Mouse (Mus musculus) stomach, postnatal 0 days (tissue): ENCODE data around the gene Tex2.

Experiments used
- CTCF ChIP-seq: IDR thresholded peaks from 2 replicates; pipeline ENCODE4 v1.5.1; 2016; ENCODE audit warnings: antibody characterized with exemption, low read depth, mild to moderate bottlenecking, moderate library complexity
- EP300 ChIP-seq: optimal IDR thresholded peaks from 2 replicates; pipeline ENCODE3; 2016; ENCODE audit warnings: antibody characterized with exemption

DNA sequence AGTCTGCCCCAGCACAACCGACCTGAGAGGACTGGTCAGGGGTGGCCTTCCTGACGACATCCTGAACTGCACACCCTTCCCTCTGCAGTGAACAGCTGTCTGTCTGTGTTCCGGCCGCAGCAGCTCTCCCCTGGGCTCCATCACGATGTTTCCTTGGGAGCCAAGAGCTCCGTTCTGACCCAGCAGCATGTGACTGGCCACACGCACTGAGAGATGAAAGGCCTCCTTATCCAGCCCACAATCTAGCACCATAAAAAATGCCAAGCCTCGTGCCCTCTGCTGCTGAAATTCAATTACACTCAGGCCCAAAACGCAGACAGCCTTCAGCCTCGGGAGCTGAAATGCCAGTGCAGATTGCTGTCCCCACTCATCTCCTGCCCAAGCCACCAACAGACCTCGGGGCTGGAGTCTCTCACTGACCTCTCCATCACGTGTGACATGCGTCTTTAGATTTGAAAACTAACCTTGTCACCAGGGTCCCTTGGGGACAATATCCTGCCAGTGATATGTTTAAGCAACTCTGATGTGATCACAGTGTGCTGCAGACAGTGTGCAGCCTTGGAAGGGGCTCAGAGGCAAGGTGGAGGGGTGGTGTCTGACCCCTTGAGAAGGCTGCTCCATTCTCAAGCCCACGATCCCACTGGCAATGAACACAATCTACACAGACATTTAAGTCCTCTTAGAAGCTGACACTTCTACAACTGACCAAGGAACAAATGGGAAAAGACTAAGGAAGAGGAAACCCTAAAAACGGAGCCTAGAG is 41.0 kb downstream of the Tex2 start:
- TF ChIP-seq CTCF (no peak), EP300 (no peak)
